Mouse (Mus musculus): ENCODE results near the gene Enpep. TPM values are rescaled to one million over a fixed set of nuclear protein-coding genes. Genes with fewer than 3 reads are reported as not detected.

Gene Enpep
- total RNA-seq, 2 experiments from 2014 or later, result 1.7 to 3.2 TPM

GRCm38 (mm10) chr3:129308102-129308752, 24.3 kb downstream of the Enpep start:
- Histone ChIP-seq H3K4me3 (no peak overlapping the region), H3K27ac (no peak overlapping the region)
- peak; percentile 74 for TF ChIP-seq CTCF (IDR thresholded peaks at IDR 0.05)
- intact Hi-C loops (cut with DNase I), result loop anchor here (1.0 kb wide), 1 partner anchor 114 kb away; no protein-coding TSS in a partner anchor
- DNase-seq, result no peak

GRCm38 (mm10) chr3:129303941-129304340, 28.6 kb downstream of the Enpep start:
- H3K27ac ChIP-seq, result no peak overlapping the region
- TF ChIP-seq CTCF (IDR thresholded peaks at IDR 0.05), result peak; percentile 74
- no peak overlapping the region for H3K4me3 ChIP-seq
- intact Hi-C loops (cut with DNase I), result no loop called here
- no peak for DNase-seq

- TF ChIP-seq CTCF (IDR thresholded peaks at IDR 0.05), result peak; percentile 73
- no peak overlapping the region for H3K4me3 ChIP-seq
- no peak for DNase-seq
- intact Hi-C loops (cut with DNase I), result no loop called here
- H3K27ac ChIP-seq, result no peak overlapping the region
Observed at GRCm38 (mm10) chr3:129299874-129300273, 32.6 kb downstream of the Enpep start.

GRCm38 (mm10) chr3:129298606-129299005, 33.9 kb downstream of the Enpep start:
- intact Hi-C loops (cut with DNase I), result no loop called here
- no peak overlapping the region for H3K27ac ChIP-seq
- H3K4me3 ChIP-seq, result no peak overlapping the region
- DNase-seq, result no peak
- no peak for TF ChIP-seq CTCF (IDR thresholded peaks at IDR 0.05)

- no peak overlapping the region for H3K4me3 ChIP-seq
- no peak for TF ChIP-seq CTCF (IDR thresholded peaks at IDR 0.05)
- DNase-seq, result peak; percentile 34
- intact Hi-C loops (cut with DNase I), result no loop called here
- no peak overlapping the region for H3K27ac ChIP-seq
Observed at GRCm38 (mm10) chr3:129296994-129297393, 35.5 kb downstream of the Enpep start.

- Histone ChIP-seq H3K27ac (no peak overlapping the region), H3K4me3 (no peak overlapping the region)
- DNase-seq, result no peak
- no peak for TF ChIP-seq CTCF (IDR thresholded peaks at IDR 0.05)
- intact Hi-C loops (cut with DNase I), result no loop called here
Observed at GRCm38 (mm10) chr3:129295883-129296282, 36.6 kb downstream of the Enpep start.

- TF ChIP-seq CTCF (IDR thresholded peaks at IDR 0.05), result no peak
- no peak for DNase-seq
- intact Hi-C loops (cut with DNase I), result no loop called here
- H3K4me3 ChIP-seq, result no peak overlapping the region
- no peak overlapping the region for H3K27ac ChIP-seq
Observed at GRCm38 (mm10) chr3:129289536-129289935, 43.0 kb downstream of the Enpep start.

- Histone ChIP-seq H3K4me3 (peak overlapping the region; percentile 11; the same call in 1 of the 2 replicates), H3K27ac (peak overlapping the region; percentile 31; the same call in 1 of the 2 replicates)
- TF ChIP-seq CTCF (IDR thresholded peaks at IDR 0.05), result no peak
- intact Hi-C loops (cut with DNase I), result no loop called here
- no peak for DNase-seq
Observed at GRCm38 (mm10) chr3:129287140-129287539, 45.4 kb downstream of the Enpep start.

- no peak for DNase-seq
- Histone ChIP-seq H3K4me3 (no peak overlapping the region), H3K27ac (no peak overlapping the region)
- intact Hi-C loops (cut with DNase I), result no loop called here
- TF ChIP-seq CTCF (IDR thresholded peaks at IDR 0.05), result no peak
Observed at GRCm38 (mm10) chr3:129286426-129286825, 46.1 kb downstream of the Enpep start.

GRCm38 (mm10) chr3:129284326-129284725, 48.2 kb downstream of the Enpep start:
- H3K4me3 ChIP-seq, result no peak overlapping the region
- no peak for TF ChIP-seq CTCF (IDR thresholded peaks at IDR 0.05)
- intact Hi-C loops (cut with DNase I), result no loop called here
- DNase-seq, result peak; percentile 18
- H3K27ac ChIP-seq, result no peak overlapping the region

- TF ChIP-seq CTCF (IDR thresholded peaks at IDR 0.05), result no peak
- no peak overlapping the region for H3K4me3 ChIP-seq
- no peak for DNase-seq
- intact Hi-C loops (cut with DNase I), result no loop called here
- H3K27ac ChIP-seq, result no peak overlapping the region
Observed at GRCm38 (mm10) chr3:129279441-129279840, 53.1 kb downstream of the Enpep start.

- no peak overlapping the region for H3K27ac ChIP-seq
- no peak for TF ChIP-seq CTCF (IDR thresholded peaks at IDR 0.05)
- no peak for DNase-seq
- H3K4me3 ChIP-seq, result no peak overlapping the region
- intact Hi-C loops (cut with DNase I), result no loop called here
Observed at GRCm38 (mm10) chr3:129273156-129273831, 59.2 kb downstream of the Enpep start.

- no peak for TF ChIP-seq CTCF (IDR thresholded peaks at IDR 0.05)
- no peak overlapping the region for H3K4me3 ChIP-seq
- intact Hi-C loops (cut with DNase I), result no loop called here
- DNase-seq, result no peak
- no peak overlapping the region for H3K27ac ChIP-seq
Observed at GRCm38 (mm10) chr3:129270044-129270443, 62.5 kb downstream of the Enpep start.

Measured in gastrocnemius, adult 2 months (tissue).